Mouse (Mus musculus) layer of hippocampus, postnatal 10 days (tissue): ENCODE results near the gene Gm13289. TPM values are rescaled to one million over a fixed set of nuclear protein-coding genes. Genes with fewer than 3 reads are reported as not detected.
"Not testable (repeated sequence)": the region's sequence is repeated elsewhere in the genome, so short reads cannot be mapped to it uniquely, and the experiment has no call there.

Experiments
- DNase-seq, 2 experiments: peaks; one replicate each; pipeline ENCODE4 v3.0.0; 2021; ENCODE audit warnings: low spot score in 2 of 2
- total RNA-seq, 2 experiments: library from RNA; stranded (reverse); gene quantifications; 2 replicates each; pipeline ENCODE4 v1.2.3; 2021

Gm13289 gene
- total RNA-seq, 2 experiments from 2014 or later, result not detected

GRCm38 (mm10) chr4:88782335-88782734 is 5.6 kb downstream of the Gm13289 start:
- not testable (repeated sequence) for DNase-seq

- not testable (repeated sequence) for DNase-seq
These were observed 8.7 kb downstream of the Gm13289 start, which contains the start of gene Gm13276 for GRCm38 (mm10) chr4:88785409-88785808. Gene Gm13276, plus strand, starts transcription at chr4:88785709.

- DNase-seq, result peak; percentile 48 to 68
These were observed 11.7 kb downstream of the Gm13289 start, which contains the start of gene Gm13277 for GRCm38 (mm10) chr4:88788402-88788801. Gene Gm13277, plus strand, starts transcription at chr4:88788632.

GRCm38 (mm10) chr4:88791250-88791649 is 14.5 kb downstream of the Gm13289 start, which contains the start of gene Gm13278:
Gene Gm13278, plus strand, starts transcription at chr4:88791550.
- DNase-seq, result not testable (repeated sequence)

GRCm38 (mm10) chr4:88793936-88794675 is 17.4 kb downstream of the Gm13289 start, which contains the start of gene Gm13275:
Gene Gm13275, plus strand, starts transcription at chr4:88794487.
- peak; percentile 74 to 80 for DNase-seq

GRCm38 (mm10) chr4:88797097-88797496 is 20.4 kb downstream of the Gm13289 start, which contains the start of gene Gm13279:
Gene Gm13279, plus strand, starts transcription at chr4:88797397.
- DNase-seq, result not testable (repeated sequence)

GRCm38 (mm10) chr4:88799365-88799764 is 22.6 kb downstream of the Gm13289 start, which contains the start of gene Gm13285:
Gene Gm13285, plus strand, starts transcription at chr4:88799665.
- DNase-seq, result not testable (repeated sequence)

- DNase-seq, result not testable (repeated sequence)
These were observed 26.2 kb downstream of the Gm13289 start, which contains the start of gene Gm13287 for GRCm38 (mm10) chr4:88802954-88803353. Gene Gm13287, plus strand, starts transcription at chr4:88803254.

- DNase-seq, result not testable (repeated sequence)
These were observed 28.5 kb downstream of the Gm13289 start, which contains the start of gene Gm13288 for GRCm38 (mm10) chr4:88805231-88805630. Gene Gm13288, plus strand, starts transcription at chr4:88805531.

- peak; percentile 4 to 14 for DNase-seq
These were observed 29.0 kb downstream of the Gm13289 start for GRCm38 (mm10) chr4:88805761-88806160.

- DNase-seq, result no peak
These were observed 39.2 kb downstream of the Gm13289 start, which contains the start of gene Ifna7 for GRCm38 (mm10) chr4:88815928-88816327. Gene Ifna7, plus strand, starts transcription at chr4:88816228.

- no peak for DNase-seq
These were observed 42.9 kb downstream of the Gm13289 start, which contains the start of gene Ifna11 for GRCm38 (mm10) chr4:88819659-88820058. Gene Ifna11, plus strand, starts transcription at chr4:88819959.

GRCm38 (mm10) chr4:88822995-88823394 is 46.3 kb downstream of the Gm13289 start:
- DNase-seq, result peak; percentile 5 to 26

Other genes with a start within 250 kb of the Gm13289 start
- gene Ifna15, start 218.7 kb upstream of the Gm13289 start, total RNA-seq, result not detected
- gene Ifna14, start 205.1 kb upstream of the Gm13289 start, total RNA-seq, result not detected
- gene Ifna9, start 184.5 kb upstream of the Gm13289 start, total RNA-seq, result not detected
- not detected for gene Ifna12, start 173.5 kb upstream of the Gm13289 start, total RNA-seq
- not detected for gene C87499, start 142.5 kb upstream of the Gm13289 start, total RNA-seq
- not detected for gene Ifna13, start 132.5 kb upstream of the Gm13289 start, total RNA-seq
- gene Ifna16, start 100.0 kb upstream of the Gm13289 start, total RNA-seq, result not detected
- gene Ifna2, start 93.0 kb upstream of the Gm13289 start, total RNA-seq, result not detected
- gene Ifnab, start 85.6 kb upstream of the Gm13289 start, total RNA-seq, result not detected
- gene Gm26566, start 55.1 kb upstream of the Gm13289 start, total RNA-seq, result 1 to 10 TPM; 1.2 to 1.3 TPM
- gene Klhl9, start 54.5 kb upstream of the Gm13289 start, total RNA-seq, result 100 to 1,000 TPM; 102 to 104 TPM
- not detected for gene Gm13271, start 22.1 kb upstream of the Gm13289 start, total RNA-seq
- not detected for gene Gm13283, start 16.8 kb upstream of the Gm13289 start, total RNA-seq
- not detected for gene Gm13290, start 3.1 kb upstream of the Gm13289 start, total RNA-seq
- gene Gm13272, start 2.9 kb downstream of the Gm13289 start, total RNA-seq, result not detected
- not detected for gene Ifnz, start 5.2 kb downstream of the Gm13289 start, total RNA-seq
- not detected for gene Gm13276, start 8.8 kb downstream of the Gm13289 start, total RNA-seq
- not detected for gene Gm13277, start 11.7 kb downstream of the Gm13289 start, total RNA-seq
- not detected for gene Gm13278, start 14.6 kb downstream of the Gm13289 start, total RNA-seq
- not detected for gene Gm13275, start 17.6 kb downstream of the Gm13289 start, total RNA-seq
- gene Gm13279, start 20.5 kb downstream of the Gm13289 start, total RNA-seq, result not detected
- gene Gm13285, start 22.7 kb downstream of the Gm13289 start, total RNA-seq, result not detected
- not detected for gene Gm13287, start 26.3 kb downstream of the Gm13289 start, total RNA-seq
- gene Gm13288, start 28.6 kb downstream of the Gm13289 start, total RNA-seq, result not detected
- gene Ifna7, start 39.3 kb downstream of the Gm13289 start, total RNA-seq, result not detected
- not detected for gene Ifna11, start 43.0 kb downstream of the Gm13289 start, total RNA-seq
- gene Ifna6, start 50.5 kb downstream of the Gm13289 start, total RNA-seq, result not detected
- not detected for gene Ifna5, start 58.6 kb downstream of the Gm13289 start, total RNA-seq
- not detected for gene Ifna4, start 64.9 kb downstream of the Gm13289 start, total RNA-seq
- gene Ifna1, start 73.2 kb downstream of the Gm13289 start, total RNA-seq, result not detected
- gene Ifne, start 103.3 kb downstream of the Gm13289 start, total RNA-seq, result not detected